Comparison of ENCODE assay signal across 8 mouse cellular contexts in the genomic region with DNA sequence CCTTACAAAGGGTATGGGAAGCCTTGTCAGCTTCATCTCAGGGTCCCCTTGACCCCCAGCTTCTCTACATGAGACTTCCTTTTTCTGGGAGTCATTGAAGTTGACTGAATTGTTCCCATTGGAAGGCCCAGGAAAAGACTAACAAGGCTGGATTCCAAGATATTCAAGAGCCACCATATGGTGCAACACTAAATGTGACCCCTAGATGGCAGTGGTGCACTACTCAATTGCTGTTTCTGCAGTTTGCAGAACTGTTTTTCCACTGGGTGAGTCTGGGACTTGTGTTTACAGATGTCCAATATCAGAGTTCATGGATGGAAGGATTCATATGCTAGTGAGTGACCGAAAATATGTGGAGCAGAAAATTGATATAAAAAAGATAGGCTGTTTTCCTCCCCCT.
A peak's percentile ranks its signal among the peaks of the same experiment; 100 is the strongest.
DNase-seq lines count a peak whose midpoint lies in the region; ATAC-seq and TF ChIP-seq lines count a peak whose summit lies in the region.
"Not testable (repeated sequence)": the region's sequence is repeated elsewhere in the genome, so short reads cannot be mapped to it uniquely, and the experiment has no call there.

No protein-coding gene starts in this region.

- not testable (repeated sequence) for H3K4me1 ChIP-seq in embryonic facial prominence, embryonic 10.5 days; kidney, postnatal 0 days (replicated peaks; ENCODE audit: insufficient read depth, low read length); liver, adult 2 months (ENCODE audit: control insufficient read depth, insufficient read depth, low read length)

- not testable (repeated sequence) for H3K36me3 ChIP-seq in embryonic facial prominence, embryonic 10.5 days (replicated peaks); kidney, postnatal 0 days (ENCODE audit: insufficient read depth, low read length); liver, adult 2 months (ENCODE audit: control insufficient read depth, insufficient read depth, low read length)

- H3K4me2 ChIP-seq in kidney, postnatal 0 days (ENCODE audit: low read length) = not testable (repeated sequence)

- peaks cover 14% of the 10 kb centered on the region; the same call in 1 of the 2 replicates for H3K9me3 ChIP-seq in embryonic facial prominence, embryonic 10.5 days
- H3K9me3 ChIP-seq in kidney, postnatal 0 days (replicated peaks; ENCODE audit: low read length) = not testable (repeated sequence)

- not testable (repeated sequence) for H3K27me3 ChIP-seq in embryonic facial prominence, embryonic 10.5 days (replicated peaks; ENCODE audit: low read depth, poor library complexity, severe bottlenecking); kidney, postnatal 0 days (ENCODE audit: insufficient read depth, low read length); liver, adult 2 months (ENCODE audit: control insufficient read depth, insufficient read depth, low read length)

- not testable (repeated sequence) for H3K27ac ChIP-seq in embryonic facial prominence, embryonic 10.5 days (replicated peaks); kidney, postnatal 0 days; liver, adult 2 months (replicated peaks; ENCODE audit: insufficient read depth, low read depth, low read length)

- DNase-seq in NIH3T3 (ENCODE audit: low read depth) = peak; percentile 86
- DNase-seq in adrenal gland, postnatal 36 days = peak; percentile 1 to 12
- peak; percentile 6 for DNase-seq in embryonic facial prominence, embryonic 10.5 days (ENCODE audit: low spot score)
- peak; percentile 13 for DNase-seq in heart, postnatal 4 days
- DNase-seq in kidney, postnatal 0 days (ENCODE audit: low spot score) = peak; percentile 0
- DNase-seq in liver, adult 2 months (ENCODE audit: extremely low read depth, low read depth, low spot score) = peak; percentile 37
- peak; percentile 0 for DNase-seq in naive thymus-derived CD4-positive, alpha-beta T cell, adult 2 months (ENCODE audit: low read depth)
- peak; percentile 3 for DNase-seq in urinary bladder, postnatal 14 days (ENCODE audit: low spot score)

- not testable (repeated sequence) for TF ChIP-seq POLR2A in liver, adult 2 months (IDR thresholded peaks at IDR 0.05; ENCODE audit: extremely low read depth, insufficient read depth, low read length)

- not testable (repeated sequence) for ATAC-seq in kidney, postnatal 0 days (replicated peaks; ENCODE audit: low FRiP score, low read depth)

- TF ChIP-seq CTCF in kidney, postnatal 0 days (IDR thresholded peaks at IDR 0.05; ENCODE audit: low read depth) = peak; percentile 47
- TF ChIP-seq CTCF in liver, adult 2 months (IDR thresholded peaks at IDR 0.05; ENCODE audit: low read depth, low read length) = not testable (repeated sequence)

- not testable (repeated sequence) for H3K4me3 ChIP-seq in embryonic facial prominence, embryonic 10.5 days; kidney, postnatal 0 days (replicated peaks; ENCODE audit: low read depth, low read length); liver, adult 2 months (ENCODE audit: insufficient read depth, low read depth, low read length)

- not testable (repeated sequence) for H3K9ac ChIP-seq in kidney, postnatal 0 days (ENCODE audit: low read depth, low read length); liver, adult 2 months (ENCODE audit: low read depth, low read length)

- WGBS in embryonic facial prominence, embryonic 10.5 days = 57% methylated on average over 1 of the region's 1 CpGs
- WGBS in kidney, postnatal 0 days = 74% methylated on average over 1 of the region's 1 CpGs
- 38% methylated on average over 1 of the region's 1 CpGs for WGBS in liver, adult 2 months

- H3K79me2 ChIP-seq in liver, adult 2 months (ENCODE audit: control insufficient read depth, insufficient read depth, low read length) = not testable (repeated sequence)

Comparison
In these comparisons a context has a peak if more than half of its experiments do, and no peak if none do; other contexts are left out.
1. DNase-seq: peak in every context shown above with its lines; median percentile 86 in NIH3T3; 37 in liver, adult 2 months; 13 in heart, postnatal 4 days; 6 in adrenal gland, postnatal 36 days; 6 in embryonic facial prominence, embryonic 10.5 days; 3 in urinary bladder, postnatal 14 days; 0 in kidney, postnatal 0 days; 0 in naive thymus-derived CD4-positive, alpha-beta T cell, adult 2 months.